Mouse (Mus musculus) midbrain, embryonic 13.5 days (tissue): ENCODE results near the gene Cd2. TPM values are rescaled to one million over a fixed set of nuclear protein-coding genes. Genes with fewer than 3 reads are reported as not detected.

ENCODE experiments used
- ATAC-seq: fragments of 200-750 bp; cut with Nextera tagmentation; 2 replicates; pipeline ENCODE4 v1.8.0; 2017; ENCODE audit warnings: mild to moderate bottlenecking, moderate TSS enrichment, moderate library complexity
- H3K27ac ChIP-seq: fragments of 300-500 bp; sonication (generic); 2 replicates; pipeline ENCODE4 v1.5.1; 2015; ENCODE audit warnings: inconsistent platforms, mild to moderate bottlenecking, moderate library complexity
- H3K27me3 ChIP-seq: fragments of 300-500 bp; sonication (generic); 2 replicates; pipeline ENCODE4 v1.6.1; 2015; ENCODE audit warnings: mild to moderate bottlenecking, inconsistent platforms
- H3K36me3 ChIP-seq: fragments of 300-500 bp; sonication (generic); 2 replicates; pipeline ENCODE4 v1.6.1; 2015; ENCODE audit warnings: mild to moderate bottlenecking, inconsistent platforms
- H3K4me1 ChIP-seq: fragments of 300-500 bp; sonication (generic); replicated peaks from 2 replicates; pipeline ENCODE4 v1.6.1; 2015; ENCODE audit warnings: inconsistent platforms
- H3K4me2 ChIP-seq: fragments of 300-500 bp; sonication (generic); replicated peaks from 2 replicates; pipeline ENCODE4 v1.6.1; 2015; ENCODE audit warnings: moderate library complexity, mild to moderate bottlenecking, inconsistent platforms
- H3K4me3 ChIP-seq: fragments of 300-500 bp; sonication (generic); replicated peaks from 2 replicates; pipeline ENCODE4 v1.5.1; 2015; ENCODE audit warnings: mild to moderate bottlenecking, inconsistent platforms
- H3K9ac ChIP-seq: fragments of 300-500 bp; sonication (generic); replicated peaks from 2 replicates; pipeline ENCODE4 v1.6.1; 2015; ENCODE audit warnings: mild to moderate bottlenecking, inconsistent platforms
- H3K9me3 ChIP-seq: fragments of 300-500 bp; sonication (generic); 2 replicates; pipeline ENCODE4 v1.6.1; 2016; ENCODE audit warnings: mild to moderate bottlenecking, inconsistent platforms
- WGBS: fragments of 180-500 bp; shearing (Covaris S2); methylation state at CpG from one replicate; pipeline ENCODE4 v1.1.7; 2015; 5-methylcytosine and 5-hydroxymethylcytosine counted together
- polyA plus RNA-seq: library from polyadenylated mRNA; unstranded; fragments of >200 nt; fragmentation: Nextera tagmentation; extraction: Ambion mirVana; gene quantifications from 2 replicates; pipeline ENCODE4 v1.2.1, GENCODE M21; 2015

The Cd2 gene
- polyA plus RNA-seq, 1 experiment from 2014 or later: 0.13 TPM

DNA sequence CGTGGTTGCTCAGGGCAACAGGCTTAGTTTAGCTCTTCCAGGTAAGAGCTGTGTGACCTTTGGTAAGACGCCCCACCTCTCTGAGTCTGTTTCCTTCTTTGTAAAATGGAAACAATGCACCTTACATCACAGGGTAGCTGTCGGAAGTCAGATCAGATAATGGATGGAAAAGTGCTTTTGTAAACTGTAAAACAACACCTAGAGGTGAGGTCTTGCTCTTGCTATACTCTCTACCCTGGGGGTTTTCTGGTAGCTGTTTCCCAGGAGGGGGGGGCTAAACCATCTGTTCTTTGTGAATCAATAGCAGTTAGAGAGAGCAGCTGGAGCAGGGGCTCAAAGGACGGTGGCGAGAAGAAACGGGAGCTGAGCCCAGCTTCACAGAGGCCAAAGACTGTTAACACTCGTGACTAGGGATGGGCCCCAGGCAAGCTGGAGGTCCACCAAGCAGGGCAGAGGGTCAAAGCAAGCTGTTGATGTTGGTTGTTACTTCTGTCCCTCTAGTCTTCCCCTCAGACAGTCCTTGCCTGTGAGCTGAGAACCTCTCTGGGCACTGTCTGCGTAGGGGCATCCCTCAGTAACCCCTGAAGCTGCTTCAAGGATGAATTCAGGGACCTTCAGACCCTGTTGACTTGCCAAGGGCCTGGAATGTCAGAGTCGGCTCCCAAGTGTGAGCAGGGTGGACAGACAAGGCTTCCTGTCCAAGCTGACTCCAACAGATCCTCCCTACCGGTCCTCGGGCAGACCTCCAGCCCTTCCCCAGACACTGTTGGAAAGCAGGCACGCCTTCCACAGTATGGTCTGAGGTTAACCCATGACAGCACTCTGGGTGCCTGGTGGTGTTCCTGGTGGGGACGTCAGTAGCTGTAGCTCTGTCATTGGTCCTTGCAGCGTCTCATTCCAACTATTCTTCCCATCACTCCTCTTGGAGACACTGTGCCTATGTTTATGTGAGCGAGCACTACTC, 7.1 kb downstream of the Cd2 start:
- H3K4me3 ChIP-seq: no peak overlapping the region
- no peak overlapping the region for H3K9ac ChIP-seq
- H3K27me3 ChIP-seq: no peaks in the 10 kb centered on the region
- no peak overlapping the region for H3K27ac ChIP-seq
- 0 out of 2 replicates have a peak, but pooled peaks have one; percentile 27 for ATAC-seq
- WGBS: 60% methylated on average over 15 of the region's 15 CpGs
- H3K36me3 ChIP-seq: no peaks in the 10 kb centered on the region
- H3K4me2 ChIP-seq: no peak overlapping the region
- peaks cover 23% of the 10 kb centered on the region for H3K4me1 ChIP-seq
- H3K9me3 ChIP-seq: no peaks in the 10 kb centered on the region

DNA sequence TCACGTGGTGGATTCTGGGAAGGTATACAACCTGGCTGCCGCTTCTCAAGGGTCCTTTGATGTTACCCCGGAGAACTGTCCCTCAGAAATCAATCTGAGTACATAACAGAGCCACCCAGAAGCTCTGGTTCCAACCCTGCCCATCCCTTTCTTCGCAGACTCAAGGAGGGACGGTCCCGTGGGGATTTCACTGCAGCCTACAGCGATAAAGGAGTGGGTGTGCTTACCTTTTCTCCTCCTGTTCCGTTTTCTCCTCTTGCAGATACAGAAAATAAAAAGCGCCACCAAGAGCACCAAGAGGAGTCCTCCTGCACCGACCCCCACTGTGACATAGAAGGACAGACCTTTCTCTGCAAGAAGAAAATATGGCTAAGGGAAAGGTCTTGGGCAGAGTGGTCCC, 8.2 kb downstream of the Cd2 start:
- Histone ChIP-seq H3K9me3 (no peaks in the 10 kb centered on the region), H3K4me3 (no peak overlapping the region), H3K4me1 (peaks cover 23% of the 10 kb centered on the region), H3K27ac (no peak overlapping the region), H3K36me3 (no peaks in the 10 kb centered on the region), H3K4me2 (no peak overlapping the region), H3K9ac (no peak overlapping the region), H3K27me3 (no peaks in the 10 kb centered on the region)
- no peak for ATAC-seq
- WGBS: 85% methylated on average over 10 of the region's 10 CpGs

DNA sequence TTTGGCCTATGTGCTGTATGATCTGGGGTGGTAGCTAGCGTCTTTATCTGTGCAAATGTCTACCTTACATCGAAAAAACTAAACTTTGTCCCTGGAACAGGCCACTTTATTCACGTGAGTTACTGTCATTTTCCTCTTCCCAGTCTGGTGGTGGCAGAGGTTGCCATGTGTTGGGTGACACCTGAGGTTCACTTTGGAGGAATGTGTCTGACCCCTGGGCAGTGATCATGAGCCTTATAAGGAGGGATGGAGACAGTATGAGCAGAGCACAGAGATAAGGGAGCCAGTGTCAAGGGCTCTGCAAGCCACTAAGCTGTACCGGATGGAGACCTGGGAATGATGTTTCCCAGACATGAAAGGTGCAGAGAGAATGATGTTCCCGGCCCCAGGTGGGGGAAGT, 9.3 kb downstream of the Cd2 start:
- Histone ChIP-seq H3K36me3 (no peaks in the 10 kb centered on the region), H3K27me3 (no peaks in the 10 kb centered on the region), H3K27ac (no peak overlapping the region), H3K4me1 (peaks cover 23% of the 10 kb centered on the region), H3K9ac (no peak overlapping the region), H3K9me3 (no peaks in the 10 kb centered on the region), H3K4me3 (no peak overlapping the region), H3K4me2 (no peak overlapping the region)
- 91% methylated on average over 5 of the region's 5 CpGs for WGBS
- no peak for ATAC-seq

DNA sequence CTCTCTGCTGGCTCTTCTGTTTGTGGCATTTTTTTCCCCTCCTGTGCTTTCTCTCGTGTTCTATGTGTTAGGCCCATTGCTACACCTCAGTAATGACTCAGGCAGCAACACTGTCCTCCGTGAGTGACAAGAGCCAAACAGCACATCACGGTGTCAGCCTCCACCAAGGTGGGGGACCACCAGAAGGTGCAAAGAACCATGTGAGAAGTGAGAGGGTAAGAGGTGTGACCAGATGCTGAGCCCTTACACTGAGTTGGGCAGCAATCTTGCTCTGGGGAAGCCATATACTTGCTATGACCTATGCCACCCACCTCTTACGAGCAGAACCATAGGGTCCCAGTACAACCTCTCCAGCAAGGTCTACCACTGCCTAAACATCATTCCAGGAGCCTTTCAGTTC, 9.9 kb downstream of the Cd2 start:
- no peak for ATAC-seq
- Histone ChIP-seq H3K9ac (no peak overlapping the region), H3K27ac (no peak overlapping the region), H3K4me2 (no peak overlapping the region), H3K4me1 (peaks cover 23% of the 10 kb centered on the region), H3K36me3 (no peaks in the 10 kb centered on the region), H3K27me3 (no peaks in the 10 kb centered on the region), H3K9me3 (no peaks in the 10 kb centered on the region), H3K4me3 (no peak overlapping the region)
- 88% methylated on average over 4 of the region's 4 CpGs for WGBS

DNA sequence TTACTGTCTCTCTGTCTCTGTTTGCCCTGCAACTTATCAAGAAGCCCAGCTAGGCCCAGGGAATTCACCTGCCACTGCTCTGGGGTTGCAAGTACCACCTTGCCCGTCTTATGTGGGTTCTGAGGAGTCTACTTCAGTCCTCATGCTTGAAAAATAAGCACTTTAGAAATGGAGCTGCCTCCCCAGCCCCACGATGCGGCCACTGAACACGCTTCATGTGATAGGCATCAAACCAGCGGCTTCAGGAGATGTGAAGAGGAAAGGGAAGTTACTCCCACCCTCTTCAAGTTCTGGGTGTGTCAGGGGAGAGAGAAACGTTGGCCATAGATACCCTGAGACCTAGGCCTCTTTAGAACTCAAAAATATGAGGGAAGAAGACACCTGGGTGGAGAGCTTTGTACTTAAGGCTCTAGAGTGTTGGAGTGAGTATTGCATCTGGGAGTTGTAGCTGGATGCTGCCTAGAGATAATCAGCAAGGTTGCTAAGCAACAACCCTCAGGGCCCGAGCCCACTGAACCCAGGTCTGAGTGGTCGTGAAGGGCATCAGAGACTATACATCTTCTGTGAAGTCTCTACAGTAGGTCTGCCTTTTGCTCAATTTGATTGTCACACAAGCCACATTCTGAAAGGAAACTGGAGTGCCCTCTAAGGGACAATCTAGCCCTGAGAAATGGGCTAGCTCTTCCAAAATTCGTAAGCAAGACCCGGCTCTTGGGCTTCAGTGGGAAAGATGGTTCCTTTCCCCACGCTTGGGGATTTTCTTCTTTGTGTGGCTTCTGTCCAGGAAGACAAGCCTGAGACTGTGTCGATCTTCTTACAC, 11.0 kb downstream of the Cd2 start:
- Histone ChIP-seq H3K4me2 (no peak overlapping the region), H3K9ac (no peak overlapping the region), H3K27me3 (no peaks in the 10 kb centered on the region), H3K4me1 (peaks cover 17% of the 10 kb centered on the region), H3K9me3 (no peaks in the 10 kb centered on the region), H3K36me3 (no peaks in the 10 kb centered on the region), H3K4me3 (no peak overlapping the region), H3K27ac (no peak overlapping the region)
- WGBS: 71% methylated on average over 12 of the region's 12 CpGs
- no peak for ATAC-seq

DNA sequence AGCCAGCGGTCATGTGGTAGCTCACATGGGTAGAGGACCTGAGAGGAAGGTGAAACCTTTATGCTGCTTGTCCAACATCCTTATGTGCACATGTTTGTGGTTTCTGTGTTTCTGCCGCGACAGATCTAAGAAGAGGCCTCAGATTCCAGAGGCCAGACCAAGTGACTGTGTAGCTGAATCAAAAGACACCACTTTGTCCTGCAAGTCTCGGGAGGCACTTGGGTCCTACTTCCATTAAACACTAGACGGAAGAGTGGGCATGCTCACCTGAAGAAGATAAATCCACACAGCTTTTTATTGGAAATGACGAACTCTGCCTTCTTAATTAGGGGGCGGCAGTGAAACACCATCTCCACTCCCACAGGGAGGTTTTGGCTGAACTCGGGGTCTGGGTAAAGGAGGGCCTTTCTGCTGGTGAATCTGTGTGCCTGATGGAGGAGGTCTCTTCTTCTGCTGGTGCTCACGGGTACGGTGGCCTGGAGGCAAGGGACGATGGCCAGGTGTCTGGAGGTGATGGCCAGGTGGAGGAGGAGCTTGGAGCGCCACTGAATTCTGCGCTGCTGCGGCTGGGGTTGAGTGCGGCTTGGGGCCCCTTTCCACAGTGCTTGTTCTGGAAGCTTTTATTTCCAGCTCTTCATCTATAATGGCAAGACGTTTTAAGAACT, 12.0 kb downstream of the Cd2 start:
- H3K4me2 ChIP-seq: no peak overlapping the region
- no peaks in the 10 kb centered on the region for H3K9me3 ChIP-seq
- no peak overlapping the region for H3K27ac ChIP-seq
- H3K4me1 ChIP-seq: peaks cover 11% of the 10 kb centered on the region
- H3K36me3 ChIP-seq: no peaks in the 10 kb centered on the region
- no peak for ATAC-seq
- H3K4me3 ChIP-seq: no peak overlapping the region
- H3K27me3 ChIP-seq: no peaks in the 10 kb centered on the region
- no peak overlapping the region for H3K9ac ChIP-seq
- WGBS: 88% methylated on average over 16 of the region's 16 CpGs

DNA sequence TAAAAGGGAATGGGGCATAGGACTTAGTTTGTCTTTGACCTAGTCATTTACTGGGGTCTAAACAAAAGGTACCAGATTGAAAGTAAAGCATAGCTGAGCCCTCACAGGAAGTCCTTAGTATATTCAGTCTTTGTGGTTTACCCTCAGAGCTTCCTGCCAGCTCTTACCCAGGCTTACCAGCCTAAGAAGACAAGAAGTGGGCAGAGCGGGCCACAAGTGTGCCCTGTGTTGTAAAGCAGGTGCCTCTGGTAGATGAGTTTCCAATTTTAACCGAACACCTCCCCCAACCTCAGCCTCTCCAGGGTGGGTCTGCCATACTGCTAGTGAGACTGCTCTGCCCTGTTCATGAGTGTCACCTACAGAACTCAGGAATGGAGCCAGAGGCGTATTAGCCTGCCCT, 12.9 kb downstream of the Cd2 start:
- peaks cover 7% of the 10 kb centered on the region; the same call in 1 of the 2 replicates for H3K4me1 ChIP-seq
- no peak overlapping the region for H3K4me3 ChIP-seq
- no peaks in the 10 kb centered on the region for H3K9me3 ChIP-seq
- no peak overlapping the region for H3K4me2 ChIP-seq
- no peak overlapping the region for H3K9ac ChIP-seq
- no peaks in the 10 kb centered on the region for H3K27me3 ChIP-seq
- 92% methylated on average over 3 of the region's 3 CpGs for WGBS
- ATAC-seq: no peak
- H3K36me3 ChIP-seq: no peaks in the 10 kb centered on the region
- no peak overlapping the region for H3K27ac ChIP-seq

DNA sequence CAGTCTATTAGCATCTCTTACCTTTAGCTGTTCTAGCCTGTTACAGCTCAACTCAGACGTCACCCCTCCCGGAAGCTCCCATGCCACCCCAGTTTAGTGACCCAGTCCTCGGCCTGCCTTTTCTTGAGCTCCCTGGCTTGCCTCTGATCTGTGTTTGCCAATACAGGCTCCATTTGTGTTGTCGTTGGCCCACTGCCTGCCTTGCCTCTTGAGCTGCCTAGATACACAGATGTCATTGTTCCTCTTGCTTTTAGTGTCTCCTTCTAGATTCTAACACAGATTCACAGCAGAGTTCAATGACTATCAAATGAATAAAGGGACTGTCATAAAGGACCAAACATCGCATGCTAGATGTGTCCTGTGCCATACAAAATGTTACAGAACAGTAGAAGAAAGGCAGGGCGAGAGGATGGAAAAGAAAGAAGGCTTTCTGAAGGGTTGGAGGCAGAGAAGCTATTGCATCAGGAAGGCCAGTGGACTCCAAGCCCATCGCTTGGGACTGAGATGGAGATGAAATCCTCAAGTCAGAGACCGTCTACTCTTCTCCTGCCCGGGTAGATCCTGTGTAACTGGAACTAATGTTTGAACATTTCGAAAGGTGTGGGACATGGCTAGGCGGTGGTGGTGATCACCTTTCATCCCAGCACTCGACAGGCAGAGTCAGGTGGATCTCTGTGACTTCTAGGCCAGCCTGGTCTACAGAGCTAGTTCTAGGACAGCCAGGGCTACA, 13.5 kb downstream of the Cd2 start:
- no peak overlapping the region for H3K27ac ChIP-seq
- no peak for ATAC-seq
- peaks cover 7% of the 10 kb centered on the region; the same call in 1 of the 2 replicates for H3K4me1 ChIP-seq
- H3K9me3 ChIP-seq: no peaks in the 10 kb centered on the region
- no peaks in the 10 kb centered on the region for H3K36me3 ChIP-seq
- WGBS: 84% methylated on average over 12 of the region's 12 CpGs
- no peaks in the 10 kb centered on the region for H3K27me3 ChIP-seq
- H3K4me3 ChIP-seq: no peak overlapping the region
- no peak overlapping the region for H3K4me2 ChIP-seq
- H3K9ac ChIP-seq: no peak overlapping the region

DNA sequence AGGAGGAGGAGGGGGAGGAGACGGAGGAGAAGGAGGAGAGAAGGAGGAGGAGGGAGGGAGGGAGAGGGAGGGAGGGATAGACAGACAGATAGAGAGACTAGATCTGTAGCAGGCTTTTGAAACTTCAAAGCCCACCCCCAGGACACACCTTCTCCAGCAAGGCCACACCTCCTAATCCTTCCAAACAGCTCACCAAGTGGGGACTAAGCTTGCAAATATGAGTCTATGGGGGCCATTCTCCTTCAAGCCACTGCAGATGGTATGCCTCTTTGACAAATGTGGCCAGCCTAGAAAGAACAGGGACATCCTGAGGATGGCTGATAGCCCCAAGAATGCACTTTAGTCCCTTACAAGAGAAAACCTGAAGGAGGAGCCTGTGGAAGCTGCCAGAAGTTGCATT, 15.6 kb downstream of the Cd2 start:
- no peaks in the 10 kb centered on the region for H3K27me3 ChIP-seq
- WGBS: 50% methylated on average over 1 of the region's 1 CpGs
- H3K4me3 ChIP-seq: no peak overlapping the region
- no peak overlapping the region for H3K4me2 ChIP-seq
- H3K9ac ChIP-seq: no peak overlapping the region
- peaks cover 5% of the 10 kb centered on the region; the same call in 1 of the 2 replicates for H3K4me1 ChIP-seq
- no peaks in the 10 kb centered on the region for H3K9me3 ChIP-seq
- ATAC-seq: no peak
- H3K36me3 ChIP-seq: no peaks in the 10 kb centered on the region
- no peak overlapping the region for H3K27ac ChIP-seq

DNA sequence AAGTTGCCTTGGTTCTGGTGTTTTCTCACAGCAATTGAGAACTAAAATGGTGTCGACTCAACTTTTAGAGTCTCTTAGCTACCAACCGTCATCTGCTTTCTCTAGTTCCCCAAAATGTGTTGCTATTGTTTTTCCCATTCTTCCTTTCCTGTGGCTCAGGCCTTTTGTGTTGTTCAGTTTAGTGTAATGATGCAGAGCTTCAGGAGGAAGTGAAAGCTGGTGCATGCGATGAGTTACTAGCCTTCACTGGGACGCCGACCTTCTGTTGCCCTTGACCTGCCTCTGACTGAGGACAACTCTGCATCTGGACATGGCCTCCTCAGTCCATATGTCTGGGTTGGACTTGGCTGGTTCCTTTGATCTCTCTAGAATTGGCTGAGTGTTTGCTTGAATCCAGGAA, 16.9 kb downstream of the Cd2 start:
- Histone ChIP-seq H3K27ac (no peak overlapping the region), H3K9ac (no peak overlapping the region), H3K9me3 (no peaks in the 10 kb centered on the region), H3K4me1 (no peaks in the 10 kb centered on the region), H3K27me3 (no peaks in the 10 kb centered on the region), H3K4me3 (no peak overlapping the region), H3K36me3 (no peaks in the 10 kb centered on the region), H3K4me2 (no peak overlapping the region)
- no peak for ATAC-seq
- 94% methylated on average over 5 of the region's 5 CpGs for WGBS

DNA sequence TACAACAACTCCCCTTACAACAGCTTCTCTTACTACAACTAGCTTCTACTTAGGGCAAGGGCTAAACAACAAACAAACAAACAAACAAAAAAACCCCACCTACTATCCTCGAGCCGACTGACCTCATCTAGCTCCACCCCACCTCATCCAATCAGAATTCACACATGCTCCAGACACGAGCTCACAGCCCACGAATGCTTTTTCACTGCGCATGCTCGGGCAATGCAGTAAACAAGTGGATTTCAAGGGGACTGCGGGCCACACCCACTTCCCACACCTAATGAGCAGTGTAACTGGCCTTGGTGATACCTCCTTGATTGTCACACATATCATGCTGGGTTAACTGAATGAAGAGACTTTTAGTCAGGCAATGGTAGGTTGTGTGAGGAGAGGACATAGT, 19.4 kb downstream of the Cd2 start:
- ATAC-seq: no peak
- H3K27ac ChIP-seq: no peak overlapping the region
- 90% methylated on average over 7 of the region's 7 CpGs for WGBS
- no peaks in the 10 kb centered on the region for H3K27me3 ChIP-seq
- no peaks in the 10 kb centered on the region for H3K9me3 ChIP-seq
- H3K4me2 ChIP-seq: no peak overlapping the region
- H3K9ac ChIP-seq: no peak overlapping the region
- H3K36me3 ChIP-seq: no peaks in the 10 kb centered on the region
- H3K4me3 ChIP-seq: no peak overlapping the region
- H3K4me1 ChIP-seq: no peaks in the 10 kb centered on the region
